Mouse (Mus musculus): ENCODE results near the gene Magi1.

DNA sequence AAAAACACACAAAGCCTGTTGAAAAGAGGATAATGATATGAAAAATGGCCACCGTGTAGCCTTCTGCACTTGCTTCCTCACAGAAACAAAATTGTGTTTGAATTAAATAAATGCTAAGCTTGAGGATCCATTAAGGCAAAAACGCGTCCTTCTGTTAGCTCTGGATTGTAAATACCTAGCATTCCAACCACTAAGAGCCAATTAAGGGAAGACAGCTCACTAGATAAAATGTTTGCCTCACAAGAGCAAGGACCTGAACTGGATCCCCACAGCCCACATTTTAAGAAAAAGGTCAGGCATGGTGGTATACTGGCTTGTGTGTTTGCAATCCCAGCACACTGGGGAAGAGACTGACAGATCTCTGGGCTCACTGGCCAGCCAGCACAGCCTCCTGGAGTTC is 53.6 kb downstream of the Magi1 start:
- no peak for TF ChIP-seq MAFK (IDR thresholded peaks at IDR 0.05; ENCODE audit: insufficient replicate concordance, low read length)
- TF ChIP-seq CTCF (conservative IDR thresholded peaks at IDR 0.05 in 1 of 2, IDR thresholded peaks at IDR 0.05 in 1 of 2; ENCODE audit: low read depth in 2 of 2, low read length in 2 of 2), result no peak
- no peak for TF ChIP-seq NRF1 (IDR thresholded peaks at IDR 0.05; ENCODE audit: low read depth, low read length)
- no peak for TF ChIP-seq POLR2A (IDR thresholded peaks at IDR 0.05; ENCODE audit: low read depth, low read length)
- no peak for TF ChIP-seq MXI1 (IDR thresholded peaks at IDR 0.05; ENCODE audit: low read depth, low read length)
- TF ChIP-seq EP300 (IDR thresholded peaks at IDR 0.05; ENCODE audit: low read length), result no peak
- TF ChIP-seq ZC3H11A (IDR thresholded peaks at IDR 0.05; ENCODE audit: low read depth, low read length), result no peak
- no peak for TF ChIP-seq GABPA (IDR thresholded peaks at IDR 0.05; ENCODE audit: insufficient replicate concordance, low read depth, low read length)
- no peak for TF ChIP-seq KAT2A (IDR thresholded peaks at IDR 0.05; ENCODE audit: insufficient replicate concordance, low read length)

All from CH12.LX (cell line).